Mouse (Mus musculus) lung, postnatal 0 days (tissue): Measurements from ENCODE around the gene Wbp1l. TPM values are rescaled to one million over a fixed set of nuclear protein-coding genes. Genes with fewer than 3 reads are reported as not detected.
A peak's percentile ranks its signal among the peaks of the same experiment; 100 is the strongest.

Experiments used
- ATAC-seq: fragments of 200-750 bp; cut with Nextera tagmentation; 2 replicates; pipeline ENCODE4 v1.8.0; 2017; ENCODE audit warnings: moderate library complexity
- DNase-seq: peaks from one replicate; pipeline ENCODE4 v3.0.0-alpha.2; 2016; ENCODE audit warnings: low spot score
- H3K27ac ChIP-seq: fragments of 300-500 bp; sonication (generic); 2 replicates; pipeline ENCODE4 v1.5.1; 2014; ENCODE audit warnings: antibody characterized with exemption, mild to moderate bottlenecking, low read length, mixed read lengths
- H3K27me3 ChIP-seq: fragments of 300-500 bp; sonication (generic); replicated peaks from 2 replicates; pipeline ENCODE4 v1.6.1; 2014; ENCODE audit warnings: low read length, mixed read lengths; ENCODE audit not compliant: insufficient read depth
- H3K36me3 ChIP-seq: fragments of 300-500 bp; sonication (generic); 2 replicates; pipeline ENCODE4 v1.6.1; 2014; ENCODE audit warnings: low read length, mixed read lengths; ENCODE audit not compliant: insufficient read depth
- H3K4me1 ChIP-seq: fragments of 300-500 bp; sonication (generic); 2 replicates; pipeline ENCODE4 v1.6.1; 2014; ENCODE audit warnings: antibody characterized with exemption, low read depth, low read length, mixed read lengths; ENCODE audit not compliant: insufficient read depth
- H3K4me2 ChIP-seq: fragments of 300-500 bp; sonication (generic); replicated peaks from 2 replicates; pipeline ENCODE4 v1.6.1; 2014; ENCODE audit warnings: low read depth, mild to moderate bottlenecking, low read length, moderate library complexity, mixed read lengths
- H3K4me3 ChIP-seq: fragments of 300-500 bp; sonication (generic); 2 replicates; pipeline ENCODE4 v1.5.1; 2014; ENCODE audit warnings: low read depth, low read length
- H3K9ac ChIP-seq: fragments of 300-500 bp; sonication (generic); replicated peaks from 2 replicates; pipeline ENCODE4 v1.6.1; 2014; ENCODE audit warnings: low read depth, mild to moderate bottlenecking
- H3K9me3 ChIP-seq: fragments of 300-500 bp; sonication (generic); 2 replicates; pipeline ENCODE4 v1.6.1; 2016; ENCODE audit warnings: low read length, mixed read lengths
- CTCF ChIP-seq: IDR thresholded peaks from 2 replicates; pipeline ENCODE4 v1.5.1; 2016; ENCODE audit warnings: antibody characterized with exemption, mild to moderate bottlenecking
- EP300 ChIP-seq: IDR thresholded peaks from 2 replicates; pipeline ENCODE4 v1.6.1; 2016; ENCODE audit warnings: antibody characterized with exemption, mild to moderate bottlenecking, control low read depth
- WGBS: fragments of 180-500 bp; shearing (Covaris S2); extraction: QIAGEN DNeasy Blood & Tissue Kit; methylation state at CpG from one replicate; pipeline ENCODE4 v1.1.7; 2014; 5-methylcytosine and 5-hydroxymethylcytosine counted together
- polyA plus RNA-seq: library from polyadenylated mRNA; unstranded; fragments of >200 nt; fragmentation: Nextera tagmentation; extraction: Ambion mirVana; gene quantifications from 2 replicates; pipeline ENCODE4 v1.2.1, GENCODE M21; 2015

Wbp1l gene
- polyA plus RNA-seq, 1 experiment from 2014 or later: 37.4 TPM

DNA sequence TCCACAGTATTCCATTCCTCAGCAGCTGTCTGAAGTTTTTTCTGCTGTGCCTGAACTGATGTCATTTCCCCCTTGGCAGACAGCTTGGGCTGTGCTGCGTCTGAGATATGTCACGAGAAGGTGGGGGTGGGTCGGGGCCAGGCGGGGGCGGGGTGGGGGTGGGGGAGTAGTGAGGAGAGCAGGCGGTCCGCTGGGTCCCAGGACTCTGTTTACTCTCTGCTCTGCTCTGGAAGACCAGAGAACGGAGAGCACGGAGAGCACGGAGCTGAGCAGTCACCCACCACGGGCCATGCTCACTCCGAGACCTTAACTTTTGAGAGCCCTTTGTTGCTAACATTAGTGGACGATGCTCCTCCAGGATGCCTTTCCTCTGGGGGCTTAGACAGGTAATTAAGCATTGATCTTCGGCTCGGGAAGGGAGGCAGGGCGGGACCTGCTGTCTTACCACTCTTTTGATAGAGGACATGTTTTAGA, 24.3 kb downstream of the Wbp1l start:
- Histone ChIP-seq H3K36me3 (no peaks in the 10 kb centered on the region), H3K9me3 (no peaks in the 10 kb centered on the region), H3K4me1 (peaks cover 64% of the 10 kb centered on the region), H3K4me3 (peak overlapping the region; percentile 38), H3K4me2 (peak overlapping the region; percentile 72), H3K27ac (peak overlapping the region; percentile 92), H3K9ac (peak overlapping the region; percentile 54), H3K27me3 (no peaks in the 10 kb centered on the region)
- ATAC-seq (peak; percentile 66), DNase-seq (peak; percentile 94)
- WGBS: 2% methylated on average over 15 of the region's 16 CpGs
- no peak for TF ChIP-seq CTCF

- WGBS: 13% methylated on average over 19 of the region's 19 CpGs
- Histone ChIP-seq H3K4me1 (peaks cover 62% of the 10 kb centered on the region), H3K4me3 (peak overlapping the region; percentile 38), H3K9ac (peak overlapping the region; percentile 54), H3K4me2 (peak overlapping the region; percentile 72), H3K9me3 (no peaks in the 10 kb centered on the region), H3K27ac (peak overlapping the region; percentile 92), H3K36me3 (no peaks in the 10 kb centered on the region), H3K27me3 (no peaks in the 10 kb centered on the region)
- TF ChIP-seq EP300 (peak; percentile 69), CTCF (no peak)
- ATAC-seq (peak; percentile 78), DNase-seq (peak; percentile 95)
These were observed 25.2 kb downstream of the Wbp1l start for GRCm38 (mm10) chr19:46623790-46624772.

DNA sequence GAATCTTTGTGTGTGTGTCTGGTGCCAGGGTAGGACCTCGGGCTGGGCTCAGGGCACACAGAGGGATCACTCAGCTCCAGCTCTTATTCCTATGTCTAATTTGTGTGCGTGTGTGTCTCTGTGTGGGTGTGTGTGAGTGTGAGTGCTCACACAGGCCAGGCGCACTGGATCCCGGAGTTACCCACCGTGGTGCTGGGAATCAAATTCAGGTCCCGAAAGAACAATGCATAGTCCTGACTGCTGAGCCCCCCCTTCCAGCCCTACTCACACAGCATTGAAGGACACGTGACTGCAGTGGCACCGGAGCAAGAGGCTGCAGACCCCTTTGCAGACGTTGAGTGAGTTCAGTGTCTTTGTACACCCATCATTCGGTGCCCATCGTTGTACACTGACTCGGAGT, 26.1 kb downstream of the Wbp1l start:
- H3K27me3 ChIP-seq: no peaks in the 10 kb centered on the region
- no peaks in the 10 kb centered on the region for H3K36me3 ChIP-seq
- peak overlapping the region; percentile 92 for H3K27ac ChIP-seq
- 89% methylated on average over 12 of the region's 12 CpGs for WGBS
- peak overlapping the region; percentile 72 for H3K4me2 ChIP-seq
- DNase-seq: no peak
- no peak overlapping the region for H3K9ac ChIP-seq
- TF ChIP-seq EP300 (no peak), CTCF (no peak)
- no peak for ATAC-seq
- H3K4me1 ChIP-seq: peaks cover 54% of the 10 kb centered on the region
- peak overlapping the region; percentile 38 for H3K4me3 ChIP-seq
- H3K9me3 ChIP-seq: no peaks in the 10 kb centered on the region

- Histone ChIP-seq H3K9ac (no peak overlapping the region), H3K4me3 (no peak overlapping the region), H3K27me3 (no peaks in the 10 kb centered on the region), H3K4me1 (peaks cover 54% of the 10 kb centered on the region), H3K9me3 (no peaks in the 10 kb centered on the region), H3K36me3 (no peaks in the 10 kb centered on the region), H3K27ac (no peak overlapping the region), H3K4me2 (no peak overlapping the region)
- 32% methylated on average over 10 of the region's 10 CpGs for WGBS
- TF ChIP-seq CTCF (no peak), EP300 (no peak)
- DNase-seq (peak; percentile 8), ATAC-seq (no peak)
These were observed 26.6 kb downstream of the Wbp1l start for GRCm38 (mm10) chr19:46625519-46625918.

GRCm38 (mm10) chr19:46628403-46628802, 29.5 kb downstream of the Wbp1l start:
- TF ChIP-seq EP300 (peak; percentile 42; the same call in 1 of the 2 replicates), CTCF (no peak)
- H3K9ac ChIP-seq: no peak overlapping the region
- H3K9me3 ChIP-seq: no peaks in the 10 kb centered on the region
- no peak overlapping the region for H3K4me3 ChIP-seq
- peaks cover 32% of the 10 kb centered on the region for H3K4me1 ChIP-seq
- no peaks in the 10 kb centered on the region for H3K36me3 ChIP-seq
- H3K27ac ChIP-seq: no peak overlapping the region
- 48% methylated on average over 10 of the region's 10 CpGs for WGBS
- peak; percentile 70 for DNase-seq
- no peak overlapping the region for H3K4me2 ChIP-seq
- no peaks in the 10 kb centered on the region for H3K27me3 ChIP-seq
- ATAC-seq: peak; percentile 32

DNA sequence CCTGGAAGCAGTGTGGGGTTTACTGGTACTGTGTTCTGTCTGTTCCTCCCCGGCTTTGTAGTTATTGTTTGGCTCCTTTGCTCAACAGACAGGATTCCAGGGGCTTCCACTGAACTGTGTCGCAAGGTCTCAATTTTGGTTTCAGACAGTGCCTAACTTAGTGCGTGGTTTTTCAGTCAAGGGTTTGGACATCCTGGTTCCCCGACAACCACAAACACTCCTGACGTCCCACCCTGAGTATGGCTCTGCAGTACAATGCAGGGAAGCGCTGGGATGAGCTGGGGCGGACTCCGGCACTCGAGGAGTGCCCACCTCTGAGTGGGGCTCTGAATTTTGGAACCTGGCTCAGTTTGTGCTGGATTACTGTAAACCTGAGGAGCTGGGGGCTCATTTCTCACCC, 30.9 kb downstream of the Wbp1l start:
- Histone ChIP-seq H3K9ac (no peak overlapping the region), H3K4me1 (peaks cover 28% of the 10 kb centered on the region), H3K27me3 (no peaks in the 10 kb centered on the region), H3K4me2 (no peak overlapping the region), H3K27ac (no peak overlapping the region), H3K9me3 (no peaks in the 10 kb centered on the region), H3K4me3 (no peak overlapping the region), H3K36me3 (no peaks in the 10 kb centered on the region)
- 48% methylated on average over 9 of the region's 9 CpGs for WGBS
- TF ChIP-seq CTCF (no peak), EP300 (no peak)
- DNase-seq (no peak), ATAC-seq (peak; percentile 16; the same call in 1 of the 2 replicates)
